18 mouse cellular contexts compared by ENCODE assay signal in genomic region chr8:127608541-127609270, GRCm38 (mm10).
"Had no signal": no experiment of that assay in that cellular context is flagged by ENCODE, and none has a peak within 500 bp of the region (broad histone marks: within the 10 kb centered on the region; RNA-seq: fewer than 3 reads in every experiment).

No protein-coding gene starts in this region.

- H3K27me3 ChIP-seq: liver, embryonic 13.5 days; midbrain, embryonic 12.5 days; midbrain, embryonic 15.5 days; neural tube, embryonic 12.5 days; neural tube, embryonic 15.5 days had no signal

- ATAC-seq: intestine, postnatal 0 days had no signal

- H3K4me3 ChIP-seq: left cerebral cortex, adult 2 months; liver, embryonic 13.5 days; midbrain, embryonic 12.5 days; midbrain, embryonic 15.5 days; neural tube, embryonic 12.5 days; neural tube, embryonic 15.5 days had no signal

- DNase-seq: kidney, adult 2 months; kidney, postnatal 25 days; layer of hippocampus, postnatal 36 days; liver, embryonic 13.5 days; lung, adult 2 months; lung, postnatal 14 days; lung, postnatal 4 days; retina, postnatal 1 day; thymus, adult 2 months; thymus, postnatal 14 days; thymus, postnatal 4 days had no signal

- H3K27ac ChIP-seq: kidney, postnatal 0 days; left cerebral cortex, adult 2 months; liver, embryonic 13.5 days; midbrain, embryonic 12.5 days; midbrain, embryonic 15.5 days; neural tube, embryonic 12.5 days; neural tube, embryonic 15.5 days had no signal

- H3K4me1 ChIP-seq: liver, embryonic 13.5 days; midbrain, embryonic 12.5 days; midbrain, embryonic 15.5 days; neural tube, embryonic 12.5 days had no signal

- H3K9me3 ChIP-seq: liver, embryonic 13.5 days; midbrain, embryonic 12.5 days; midbrain, embryonic 15.5 days; neural tube, embryonic 12.5 days; neural tube, embryonic 15.5 days had no signal

- H3K36me3 ChIP-seq: liver, embryonic 13.5 days; midbrain, embryonic 15.5 days; neural tube, embryonic 15.5 days had no signal
